Mouse (Mus musculus): Measurements from ENCODE around the gene Ttll3.

The Ttll3 gene

DNA sequence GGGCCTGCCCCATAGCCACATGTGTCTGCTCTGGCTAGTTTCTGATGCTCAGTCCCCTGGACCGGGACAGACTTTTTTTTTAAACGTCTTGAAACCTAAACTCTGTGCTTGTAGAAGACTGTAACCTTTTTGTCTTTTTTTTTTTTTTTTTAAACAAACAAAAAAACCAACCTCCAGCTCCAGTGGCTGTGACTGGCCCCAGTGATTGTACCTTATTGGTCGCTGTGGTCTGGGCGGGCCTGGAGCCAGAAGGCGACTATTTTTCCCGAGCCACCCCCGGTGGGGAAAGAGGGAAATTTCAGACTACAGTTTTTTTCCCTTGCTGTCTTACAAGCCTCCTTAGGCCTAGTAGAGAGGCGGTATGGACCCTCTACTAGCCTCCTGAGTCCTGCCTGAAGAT lies at the start of gene Ttll3:
Gene Ttll3 (plus strand): TSS at position 301 of the 400 bp plus-strand sequence.
- no peak for DNase-seq

DNA sequence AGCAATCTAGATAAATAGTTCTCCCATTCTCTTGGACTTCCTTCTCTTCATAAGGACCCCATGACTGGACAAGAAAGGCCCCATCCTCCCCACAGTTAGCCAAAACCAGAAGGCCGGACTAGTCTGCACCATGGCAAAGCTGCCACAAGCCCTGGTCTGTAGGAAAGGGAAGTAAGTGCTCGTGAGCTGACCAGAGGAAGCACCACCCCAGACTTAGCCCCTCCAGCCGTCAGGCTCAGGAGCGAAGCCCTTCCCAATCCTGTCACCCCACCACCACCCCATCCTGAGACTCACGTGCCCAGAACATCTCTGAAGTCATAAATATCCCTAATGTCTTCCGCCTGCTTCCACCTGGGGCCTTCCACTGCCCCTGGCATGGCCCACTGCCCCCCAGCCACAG lies 47.5 kb upstream of the Ttll3 start:
- no peak for DNase-seq

DNA sequence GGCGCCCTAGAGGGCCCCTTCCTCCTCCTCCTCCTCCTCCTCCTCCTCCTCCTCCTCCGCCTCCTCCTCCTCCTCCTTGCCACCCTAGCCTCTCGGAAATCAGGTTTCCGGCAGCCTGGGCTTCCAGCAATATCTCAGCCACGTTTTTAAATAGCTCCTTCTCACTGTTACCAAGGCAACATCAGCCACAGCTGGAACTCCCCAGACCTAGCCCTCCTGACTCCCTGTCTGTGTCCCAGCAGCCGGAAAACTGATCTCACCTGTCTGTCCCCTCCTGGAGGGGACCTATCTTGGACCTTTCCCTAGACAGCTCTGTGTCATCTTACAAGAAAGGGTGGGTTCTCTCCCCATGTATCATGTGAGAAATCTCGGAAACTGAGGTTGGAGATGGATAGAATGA lies 46.8 kb upstream of the Ttll3 start:
- DNase-seq: no peak

DNA sequence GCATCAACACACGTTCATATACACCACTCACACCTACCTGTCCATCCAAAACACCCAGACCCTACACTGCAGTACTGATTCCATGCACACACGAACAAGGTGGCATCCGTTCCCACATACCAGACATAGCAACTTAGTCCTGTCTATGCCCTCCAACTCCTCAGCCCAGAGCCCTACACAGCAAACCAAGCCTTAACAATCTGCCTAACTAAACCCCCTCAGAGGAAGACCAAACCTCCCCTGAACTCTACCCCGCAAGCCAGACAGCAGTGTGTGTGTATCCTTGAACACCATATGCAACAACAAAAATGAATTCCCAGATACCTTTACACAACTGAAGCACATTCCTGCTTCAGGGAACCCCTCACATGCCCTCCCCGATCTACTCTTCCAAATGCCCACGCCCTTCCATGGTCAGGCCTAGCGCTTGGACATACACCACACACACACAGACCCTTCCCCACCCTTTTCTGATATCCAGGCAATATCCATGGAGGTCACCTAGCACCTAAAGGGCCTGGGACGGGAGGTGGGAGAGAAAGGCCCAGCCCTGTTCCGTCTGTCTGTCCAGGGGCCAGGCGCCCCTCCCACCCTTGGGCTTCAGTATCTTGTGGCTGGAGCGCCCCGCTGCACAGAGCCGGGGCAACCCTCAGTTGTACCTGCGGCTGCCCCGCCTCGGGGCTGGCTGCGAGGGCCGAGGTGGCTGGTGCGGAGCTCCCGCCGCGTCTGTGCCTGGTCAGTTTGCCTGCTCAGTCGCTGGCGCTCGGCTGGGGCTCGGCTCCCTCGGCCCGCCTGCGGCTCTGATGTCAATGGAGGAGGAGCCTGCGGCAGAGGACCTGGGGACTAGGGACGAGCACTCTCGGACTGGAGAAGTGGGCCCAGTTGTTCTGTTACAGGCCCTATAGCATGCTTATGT lies 45.6 kb upstream of the Ttll3 start, which contains the start of gene Camk1:
Gene Camk1 (minus strand): TSS at position 808 of the 916 bp plus-strand sequence.
- DNase-seq: peak; percentile 87

DNA sequence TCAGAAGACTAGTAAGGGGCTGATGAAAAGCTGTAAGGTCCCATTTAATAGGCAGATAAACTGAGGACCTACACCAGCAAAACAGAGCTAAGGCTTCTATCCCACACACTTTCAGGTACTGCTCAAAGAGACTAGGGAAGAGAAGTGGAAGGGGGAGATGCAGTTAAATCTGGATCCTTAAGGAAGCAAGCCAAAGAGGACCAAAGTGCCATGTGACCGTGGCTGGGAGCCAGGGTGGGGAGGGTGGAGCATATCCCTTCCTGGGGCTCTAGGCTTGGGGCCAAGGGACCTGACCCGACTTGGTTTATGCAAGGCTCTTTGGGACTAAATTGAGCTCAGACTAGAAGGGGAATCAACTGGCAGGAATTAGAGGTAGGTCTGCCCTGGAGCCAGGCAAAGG lies 44.7 kb upstream of the Ttll3 start:
- peak; percentile 93 for DNase-seq

DNA sequence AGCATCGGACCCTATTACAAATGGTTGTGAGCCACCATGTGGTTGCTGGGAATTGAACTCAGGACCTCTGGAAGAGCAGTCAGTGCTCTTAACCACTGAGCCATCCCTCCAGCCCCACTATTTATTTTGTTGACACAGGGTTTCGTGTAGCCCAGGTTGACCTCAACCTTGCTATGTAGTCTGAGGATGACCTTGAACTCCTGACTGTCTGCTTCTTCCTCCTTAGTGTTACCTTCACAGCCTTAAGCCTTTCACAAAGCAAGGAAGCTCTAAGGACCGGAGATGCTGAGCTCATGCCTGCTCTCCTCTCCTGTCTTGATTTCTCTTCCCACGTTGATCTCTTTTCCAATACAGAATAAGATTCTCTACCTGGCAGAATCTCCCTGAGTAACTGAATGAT lies 42.2 kb upstream of the Ttll3 start:
- DNase-seq: no peak

DNA sequence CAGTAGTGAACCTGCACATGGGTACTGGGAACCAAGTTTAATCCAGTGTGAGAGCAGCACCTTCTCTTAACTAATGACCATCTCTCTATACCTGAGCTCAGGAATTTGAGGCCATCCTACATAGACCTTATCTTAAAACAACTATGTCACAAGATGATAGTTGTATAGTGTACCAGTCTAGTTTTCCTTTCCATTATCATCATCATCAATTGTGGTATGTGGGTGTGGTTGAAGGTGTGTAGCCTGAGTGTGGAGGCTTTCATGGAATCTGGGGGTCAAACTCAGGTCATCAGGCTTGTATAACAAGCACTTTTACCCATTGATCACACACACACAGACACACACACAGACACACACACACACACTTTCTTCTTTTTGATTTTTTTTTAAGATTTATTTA lies 38.5 kb upstream of the Ttll3 start:
- no peak for DNase-seq

DNA sequence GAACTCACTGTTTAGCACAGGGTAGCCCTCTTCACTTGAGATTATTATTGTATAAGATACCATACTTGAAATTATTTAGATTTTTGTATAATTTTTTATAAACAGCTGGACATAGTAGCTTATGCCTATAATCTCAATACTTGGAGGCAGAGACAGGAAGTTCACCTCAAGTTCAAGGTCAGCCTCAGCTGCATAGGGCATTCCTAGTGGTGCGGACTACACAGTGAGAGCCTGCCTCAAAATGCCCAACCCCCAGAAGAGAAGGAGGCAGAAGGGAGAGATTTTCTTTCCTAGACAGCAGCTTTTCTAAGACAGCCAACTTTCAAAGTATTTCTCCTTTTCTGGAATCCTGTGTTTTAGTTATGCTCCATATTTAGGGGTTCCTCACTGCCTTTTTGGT lies 37.9 kb upstream of the Ttll3 start:
- DNase-seq: no peak

DNA sequence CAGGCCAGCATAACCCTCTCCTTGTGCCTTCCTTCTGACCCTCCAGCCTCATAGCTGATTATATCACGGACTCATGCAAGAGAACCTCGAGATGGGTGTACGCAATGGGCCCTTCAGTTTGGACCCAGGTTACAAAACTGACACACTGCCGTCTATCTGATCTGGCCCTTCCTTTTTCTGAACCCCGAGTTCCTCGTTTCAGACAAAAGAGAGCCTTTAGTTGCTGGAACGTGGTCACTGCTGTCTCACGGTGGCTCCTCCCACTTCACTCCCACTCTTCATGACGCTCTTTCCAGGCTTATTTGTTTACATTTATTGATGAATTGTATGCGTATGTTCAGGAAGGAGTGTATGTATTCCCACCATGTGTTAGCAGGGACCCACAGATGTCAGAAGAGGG lies 37.4 kb upstream of the Ttll3 start:
- no peak for DNase-seq

DNA sequence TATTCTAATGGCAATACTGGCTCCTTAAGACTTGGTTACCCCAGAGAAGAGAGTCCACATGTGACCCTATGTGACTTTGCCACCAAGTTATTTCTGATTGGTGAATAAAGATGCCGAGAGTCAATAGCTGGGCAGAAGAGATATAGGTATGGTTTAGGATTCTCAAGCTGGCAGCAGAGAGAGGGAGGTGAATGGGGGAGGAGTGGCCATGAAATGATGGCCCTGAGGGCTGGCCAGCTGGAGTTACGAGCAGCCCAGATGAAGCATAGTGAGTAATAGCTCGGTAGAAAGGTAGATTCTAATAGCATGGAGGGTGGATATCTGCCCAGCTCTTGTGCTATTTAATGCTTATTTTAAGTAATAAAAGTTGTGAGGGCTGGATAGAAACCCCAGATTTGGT lies 36.2 kb upstream of the Ttll3 start:
- no peak for DNase-seq

DNA sequence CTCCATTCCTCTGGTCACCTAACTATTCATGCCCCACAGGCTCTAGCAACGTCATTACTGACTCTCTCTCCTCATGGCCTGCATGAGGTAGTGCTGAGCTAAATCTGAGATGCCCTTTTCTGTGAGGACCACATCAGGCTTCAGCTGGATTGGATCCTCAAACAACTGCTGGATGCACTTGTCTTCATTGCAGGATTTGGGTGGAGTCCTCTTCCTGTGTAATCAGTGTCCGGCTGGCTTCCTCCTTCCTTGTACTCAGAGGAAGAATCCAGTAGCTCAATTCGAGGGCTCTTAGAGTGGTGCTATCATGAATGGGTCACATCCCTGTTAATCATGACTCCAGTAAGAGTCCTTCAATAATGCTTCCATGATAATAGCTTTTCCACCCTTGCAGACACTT lies 35.4 kb upstream of the Ttll3 start:
- no peak for DNase-seq

DNA sequence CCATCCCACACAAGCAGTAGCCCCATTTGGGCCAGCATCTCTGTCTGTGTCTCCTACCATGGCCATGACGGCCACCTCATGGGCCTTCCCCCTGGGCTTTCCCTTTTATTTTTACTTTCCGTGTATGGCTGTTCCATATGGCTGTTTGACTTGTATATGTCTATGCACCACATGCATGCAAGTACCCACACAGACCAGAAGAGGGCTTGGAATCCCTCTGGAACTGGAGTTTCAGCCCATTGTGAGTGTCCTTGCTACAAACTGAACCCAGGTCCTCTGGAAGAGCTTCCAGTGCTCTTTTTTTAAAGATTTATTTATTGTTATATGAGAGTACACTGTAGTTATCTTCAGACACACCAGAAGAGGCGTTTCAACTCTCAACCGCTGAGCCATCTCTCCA lies 27.6 kb upstream of the Ttll3 start:
- DNase-seq: no peak

DNA sequence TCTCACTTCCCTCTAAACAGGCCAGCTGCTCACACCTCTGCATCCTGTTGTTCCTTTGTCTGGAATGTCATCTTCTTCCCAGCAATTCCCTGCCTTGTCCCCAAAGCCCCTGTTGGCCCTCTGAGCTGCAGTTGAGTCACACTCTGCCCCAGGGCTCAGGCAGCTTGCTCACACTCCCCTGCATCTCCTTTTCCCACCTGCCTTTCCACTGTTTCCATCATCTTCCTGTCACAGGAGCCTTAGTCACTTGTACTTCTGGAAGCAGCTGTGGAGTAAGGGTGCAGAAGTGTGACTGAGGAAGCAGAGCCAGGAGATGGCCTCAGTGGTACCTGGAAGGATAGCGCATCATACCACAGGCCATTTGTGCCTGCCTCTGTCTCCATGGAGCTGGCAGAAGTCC lies 26.8 kb upstream of the Ttll3 start:
- DNase-seq: no peak

DNA sequence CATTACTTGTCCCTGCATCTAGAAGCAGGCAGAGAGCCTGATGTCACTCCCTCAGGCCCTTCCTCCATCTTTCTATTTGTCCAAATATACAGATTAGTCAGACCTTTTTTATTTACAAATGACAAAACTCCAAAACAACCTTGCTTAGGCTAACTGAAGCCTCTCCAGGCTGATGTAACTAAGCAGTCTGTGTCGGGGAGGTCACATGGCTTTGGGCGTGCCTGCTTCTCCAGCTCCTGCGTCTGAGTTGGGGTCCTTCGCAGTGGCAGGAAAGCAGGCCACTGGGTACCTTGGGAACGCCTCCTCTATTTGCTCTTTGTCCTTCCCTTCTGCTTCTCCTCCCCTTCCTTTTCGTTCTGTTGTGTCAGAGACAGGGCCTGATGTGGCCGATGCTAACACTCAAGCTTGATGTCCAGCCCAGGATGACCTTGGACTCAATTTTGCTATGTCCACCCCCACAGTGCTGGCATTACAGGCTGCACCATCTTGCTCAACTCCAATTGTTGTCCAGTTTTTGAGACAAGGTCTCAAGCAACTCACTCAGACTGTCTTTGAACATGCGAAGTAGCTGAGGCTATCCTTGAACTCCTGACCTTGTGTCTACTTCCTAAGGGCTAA lies 24.4 kb upstream of the Ttll3 start:
- DNase-seq: no peak

DNA sequence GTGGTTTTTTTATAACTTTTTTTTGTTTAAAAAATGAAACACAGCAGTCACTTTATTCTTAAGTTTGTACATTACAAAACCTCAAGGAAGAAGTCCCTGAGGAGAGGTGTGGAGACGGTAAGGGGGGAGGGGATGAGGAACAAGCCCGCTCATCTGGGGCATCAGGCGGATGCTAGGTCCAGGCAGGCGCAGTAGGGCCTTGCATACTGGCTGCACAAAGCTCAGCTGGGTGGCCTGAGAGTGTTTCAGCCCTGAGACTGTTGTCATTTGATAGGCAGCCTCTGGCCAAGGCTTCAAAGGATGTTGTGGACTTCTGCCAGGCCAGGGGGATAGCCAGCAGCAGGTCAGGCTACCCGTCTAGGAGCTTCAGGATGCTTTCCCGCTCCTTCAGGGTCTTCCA lies 22.4 kb upstream of the Ttll3 start:
- no peak for DNase-seq

DNA sequence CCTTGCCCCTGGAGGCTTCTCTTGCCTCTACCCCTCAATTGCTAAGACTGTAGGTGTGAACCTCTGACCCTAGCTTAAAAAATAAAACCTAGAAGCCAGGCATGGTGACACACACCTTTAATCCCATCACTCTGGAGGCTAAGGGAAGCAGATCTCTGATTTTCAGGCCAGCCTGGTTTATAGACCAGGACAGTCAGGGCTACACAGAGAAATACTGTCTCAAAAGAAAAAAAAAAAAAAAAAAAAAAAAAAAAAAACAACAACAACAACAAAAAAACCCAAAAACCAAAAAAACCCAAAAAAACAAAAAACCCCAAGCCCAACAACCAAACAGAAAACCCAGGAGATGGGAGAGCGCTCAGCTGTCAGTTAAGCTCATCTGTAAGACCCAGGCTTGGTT lies 21.5 kb upstream of the Ttll3 start:
- DNase-seq: no peak

DNA sequence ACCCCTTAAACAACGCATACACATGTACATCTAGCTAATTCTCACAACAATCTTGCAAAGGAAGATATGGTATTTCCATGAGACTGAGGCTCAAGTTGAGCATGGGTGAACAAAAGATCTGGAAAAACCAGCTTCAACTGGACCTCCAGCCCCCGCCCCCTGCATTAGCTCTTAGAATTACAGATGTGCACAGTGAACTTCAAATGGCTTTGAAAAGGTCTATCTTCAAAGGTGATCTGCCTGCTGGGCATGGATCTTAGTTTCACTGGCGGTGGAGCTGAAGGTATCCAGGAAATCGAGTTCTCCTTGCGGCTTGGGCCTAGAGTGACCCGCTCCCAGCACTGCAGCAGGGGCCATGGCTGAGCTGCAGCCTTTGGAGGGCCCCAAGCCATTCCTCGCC lies 20.9 kb upstream of the Ttll3 start:
- no peak for DNase-seq

DNA sequence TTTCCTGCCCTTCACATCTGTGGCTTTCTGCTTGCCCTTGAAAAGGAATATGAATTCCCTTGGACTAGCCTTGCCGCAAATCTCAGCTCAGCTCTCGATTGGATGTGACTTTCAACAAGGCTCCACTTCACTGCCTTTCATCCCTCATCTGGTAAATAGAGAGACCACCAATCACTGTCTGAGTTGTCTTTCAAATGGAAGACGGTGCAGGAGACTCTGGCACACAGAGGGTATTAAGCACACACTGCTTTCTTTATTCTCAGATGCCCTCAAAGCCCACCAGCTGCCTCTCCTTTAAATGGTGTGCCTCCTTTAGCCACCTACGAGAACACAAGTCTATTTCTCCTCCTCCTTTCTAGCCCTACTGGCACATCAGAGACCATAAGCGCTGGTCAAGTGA lies 20.5 kb upstream of the Ttll3 start:
- DNase-seq: no peak

DNA sequence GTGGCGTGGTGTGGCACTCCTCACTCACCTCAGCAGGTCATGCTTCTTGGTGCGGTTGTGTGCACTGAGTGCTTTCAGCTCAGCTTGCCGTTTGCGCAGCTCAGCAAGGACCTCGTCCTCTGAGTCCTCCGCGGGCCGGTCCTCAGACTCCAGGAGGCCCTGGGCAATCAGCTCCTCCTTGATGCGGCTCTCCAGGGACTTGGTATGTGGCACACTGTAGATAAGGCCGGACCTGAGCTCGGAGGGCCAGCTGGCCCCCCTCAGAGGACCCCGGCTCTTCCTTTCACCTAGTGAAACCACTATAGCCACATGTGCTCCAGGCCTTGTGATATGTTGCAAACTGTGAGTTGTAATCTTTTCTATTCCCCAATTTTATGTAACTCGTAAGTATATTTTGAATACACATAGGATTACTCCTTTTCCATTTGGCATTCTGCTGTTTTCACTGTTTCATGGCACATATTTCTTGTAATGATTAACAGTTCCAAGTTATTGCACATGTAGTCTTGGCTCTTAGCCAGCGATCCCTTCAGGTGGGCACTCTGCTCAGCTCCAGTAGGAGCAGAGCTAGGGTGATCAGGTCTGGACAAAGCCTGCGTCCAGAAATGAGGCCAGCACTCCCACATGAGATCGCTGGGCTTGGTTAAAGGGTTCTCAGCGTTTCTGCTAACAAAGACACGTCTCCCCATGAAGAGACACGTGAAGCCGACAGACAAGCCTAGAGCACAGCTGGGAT lies 18.7 kb upstream of the Ttll3 start:
- DNase-seq: peak; percentile 47

DNA sequence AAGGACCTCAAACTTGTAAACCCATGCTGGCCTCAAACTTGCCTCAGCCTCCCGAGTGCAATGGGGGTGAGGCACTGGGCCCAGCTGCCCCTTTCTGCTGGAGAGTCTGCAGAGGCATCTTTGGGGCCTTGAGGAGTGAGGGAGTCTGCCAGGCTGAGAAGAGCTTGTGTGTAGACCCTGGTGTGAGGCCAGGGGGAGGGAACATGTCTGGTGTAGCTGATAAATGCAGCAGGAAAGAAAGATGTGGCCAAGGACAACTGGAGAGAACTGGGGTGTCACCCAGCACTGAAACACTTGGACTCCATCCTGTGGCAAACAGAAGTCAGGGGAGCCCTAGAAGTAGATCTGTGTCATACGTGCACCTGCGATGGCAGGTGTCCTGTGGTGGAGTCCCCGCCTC lies 15.6 kb upstream of the Ttll3 start:
- no peak for DNase-seq

DNA sequence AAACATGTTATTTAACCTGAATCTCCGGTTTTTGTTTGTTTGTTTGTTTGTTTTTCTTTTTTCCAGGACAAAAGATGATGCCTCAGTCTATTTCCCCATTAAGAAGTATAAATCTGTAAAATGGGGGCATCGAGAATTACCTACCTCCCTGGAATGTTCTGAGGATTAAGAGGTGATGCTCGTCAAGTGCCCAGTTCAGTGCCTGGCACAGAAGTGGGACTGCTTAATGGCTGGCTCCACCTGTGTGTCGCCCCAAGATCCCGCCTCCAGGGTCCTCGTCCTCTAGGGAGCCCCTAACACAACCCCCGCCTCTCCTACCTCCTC lies 11.9 kb upstream of the Ttll3 start:
- DNase-seq: no peak

DNA sequence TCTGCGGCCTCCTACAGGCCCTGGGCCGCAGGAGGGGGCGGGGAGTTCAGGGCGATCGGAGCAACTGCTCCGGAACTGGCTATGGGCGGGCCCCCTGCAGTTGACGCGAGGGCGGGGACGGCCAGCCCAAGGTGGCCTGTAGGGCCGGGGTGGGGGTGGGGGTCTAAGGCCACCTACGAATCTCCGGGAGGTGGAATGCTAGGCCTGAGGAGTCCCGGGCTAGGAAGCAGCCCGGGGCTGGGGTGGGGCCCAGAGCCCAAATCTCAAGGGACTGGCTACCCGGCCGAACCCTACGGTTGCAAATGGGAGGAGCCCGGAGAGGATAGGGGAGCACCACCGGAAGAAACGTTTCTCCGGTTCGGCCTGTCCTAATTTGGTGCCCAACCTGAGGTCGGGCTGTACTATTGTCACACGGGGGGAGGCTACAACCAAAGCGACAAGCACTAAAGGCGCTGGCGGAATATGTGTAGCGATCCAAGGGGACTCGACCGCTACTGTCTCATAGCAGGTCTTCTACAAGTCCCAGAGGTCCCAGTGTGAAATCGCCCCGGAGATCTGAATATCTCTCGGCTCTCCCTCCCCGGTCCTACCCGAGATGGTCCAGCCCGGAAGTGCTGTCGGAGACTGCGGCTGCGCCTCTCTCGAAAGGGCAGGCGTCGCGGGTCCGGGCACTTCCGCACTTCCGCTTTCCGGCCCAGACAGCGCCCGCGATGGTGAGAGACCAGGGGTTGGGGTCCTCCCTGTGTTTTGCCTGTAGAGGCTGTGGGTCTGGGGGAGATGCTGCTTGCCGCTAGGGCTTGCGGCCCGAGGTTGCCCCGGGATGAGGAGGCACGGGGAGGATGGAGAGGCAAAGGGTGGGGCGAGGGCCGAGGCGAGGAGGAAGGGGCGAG lies 11.3 kb upstream of the Ttll3 start, which contains the start of the genes Tada3 and Arpc4:
Gene Tada3 (minus strand): TSS at position 388 of the 890 bp plus-strand sequence.
Gene Arpc4 (plus strand): TSS at position 620 of the 890 bp plus-strand sequence.
- peak; percentile 94 for DNase-seq

DNA sequence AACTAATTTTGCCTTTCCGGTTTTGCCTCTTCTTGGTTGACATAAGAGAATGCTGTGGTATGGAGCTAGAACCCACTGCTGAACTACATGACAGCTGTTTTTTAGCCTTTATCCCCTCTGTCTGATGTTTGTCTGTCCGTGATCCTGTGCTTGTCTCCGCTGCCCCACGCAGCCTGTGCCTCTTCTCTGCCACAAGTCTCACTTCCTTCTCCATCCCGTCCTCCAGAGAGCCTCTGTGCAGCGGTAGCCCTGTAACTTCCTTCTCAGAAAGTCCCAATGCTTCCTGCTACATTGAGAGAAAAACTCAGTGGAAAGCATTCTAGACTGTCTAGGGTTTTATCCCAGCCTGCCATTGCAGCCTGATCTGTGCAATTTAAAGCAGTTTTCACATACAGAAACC lies 9.8 kb upstream of the Ttll3 start:
- no peak for DNase-seq

Data from kidney, postnatal 14 days (tissue).